Mouse (Mus musculus): ENCODE data around the gene Car3. TPM values are rescaled to one million over a fixed set of nuclear protein-coding genes. Genes with fewer than 3 reads are reported as not detected.
A peak's percentile ranks its signal among the peaks of the same experiment; 100 is the strongest.

Gene Car3
- total RNA-seq, 2 experiments from 2014 or later: 3.8 TPM; not detected in 1

- ATAC-seq (replicated peaks; ENCODE audit: low FRiP score, poor library complexity, severe bottlenecking): no peak
Observed at GRCm38 (mm10) chr3:14871386-14871785, 8.1 kb downstream of the Car3 start.

GRCm38 (mm10) chr3:14874402-14875040 lies 11.2 kb downstream of the Car3 start:
- ATAC-seq (replicated peaks; ENCODE audit: low FRiP score, poor library complexity, severe bottlenecking): no peak

- ATAC-seq (replicated peaks; ENCODE audit: low FRiP score, poor library complexity, severe bottlenecking): no peak
Observed at GRCm38 (mm10) chr3:14876325-14876918, 13.1 kb downstream of the Car3 start.

DNA sequence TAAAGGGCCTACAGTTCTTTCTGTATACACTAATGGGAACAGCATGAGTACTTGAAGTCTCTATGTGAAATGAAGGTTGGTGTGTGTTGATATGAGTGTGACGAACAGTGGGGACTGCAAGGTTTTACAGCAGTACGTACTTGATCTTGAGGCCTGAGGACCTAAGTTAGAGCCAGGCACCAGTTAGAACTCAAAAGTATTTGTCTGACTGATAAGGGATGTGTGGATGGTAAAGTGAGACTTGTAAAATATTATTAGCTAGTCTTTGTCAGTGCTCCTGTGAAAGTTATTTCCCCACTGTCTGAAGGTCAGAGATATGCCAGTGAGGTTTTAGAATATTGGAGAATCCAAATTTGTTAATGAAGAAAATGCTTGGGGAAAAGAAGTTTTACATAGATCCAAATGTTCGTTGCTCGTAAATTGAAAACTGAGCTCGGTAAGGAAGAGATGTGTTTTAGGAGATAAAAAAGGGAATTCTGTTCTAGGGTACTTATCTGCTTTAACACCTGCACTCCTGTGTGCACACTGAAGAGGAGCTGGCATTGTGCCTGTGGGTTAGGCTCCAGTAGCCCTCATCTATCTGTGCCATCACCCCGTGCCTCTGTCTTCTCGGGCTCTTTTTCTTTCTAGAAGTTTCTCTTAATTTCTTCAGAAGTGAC lies 14.1 kb downstream of the Car3 start:
- ATAC-seq (replicated peaks; ENCODE audit: low FRiP score, poor library complexity, severe bottlenecking): peak; percentile 72

DNA sequence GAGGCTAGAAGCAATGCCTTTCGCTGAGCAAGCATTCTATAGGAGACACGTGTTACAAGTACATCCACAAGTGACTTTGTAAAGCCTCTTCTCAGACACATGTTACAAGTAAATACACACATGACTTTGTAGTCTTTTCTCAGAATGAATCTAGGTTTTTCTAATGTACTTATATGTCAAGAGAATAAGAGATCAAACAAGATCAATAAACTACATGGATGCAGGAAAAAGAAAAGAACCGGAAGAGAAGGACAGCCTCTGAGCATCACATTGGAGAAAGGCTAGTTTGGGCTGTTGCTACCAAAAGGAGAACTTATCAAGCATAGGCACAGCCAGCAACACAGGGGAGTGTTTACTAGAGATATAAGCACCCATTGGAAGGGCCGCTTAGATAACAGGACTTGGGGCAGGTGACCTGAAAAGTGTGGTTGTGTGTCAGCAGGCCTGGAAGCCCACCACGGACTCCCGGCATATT lies 15.5 kb downstream of the Car3 start:
- peak; percentile 70 for ATAC-seq (replicated peaks; ENCODE audit: low FRiP score, poor library complexity, severe bottlenecking)

- ATAC-seq (replicated peaks; ENCODE audit: low FRiP score, poor library complexity, severe bottlenecking): no peak
Observed at GRCm38 (mm10) chr3:14879293-14879692, 16.0 kb downstream of the Car3 start.

DNA sequence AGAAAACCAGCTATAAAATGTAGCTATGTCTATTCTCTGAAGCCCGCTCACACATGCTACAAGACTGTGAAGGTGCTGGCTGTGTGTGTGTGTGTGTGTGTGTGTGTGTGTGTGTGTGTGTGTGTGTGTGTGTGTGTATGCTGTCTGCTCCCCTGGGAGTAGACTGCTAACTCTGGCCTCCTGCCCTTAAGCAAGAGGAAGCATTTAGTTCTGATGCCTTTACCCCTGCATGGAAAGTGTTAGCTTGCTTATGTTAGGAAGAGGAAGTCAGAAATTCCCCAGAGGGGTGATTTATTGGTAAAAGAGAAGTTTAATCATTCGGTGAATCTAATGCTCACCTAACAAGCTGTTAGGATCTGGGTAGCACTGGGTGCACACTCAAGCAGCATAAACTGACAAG lies 17.0 kb downstream of the Car3 start:
- no peak for ATAC-seq (replicated peaks; ENCODE audit: low FRiP score, poor library complexity, severe bottlenecking)

- no peak for ATAC-seq (replicated peaks; ENCODE audit: low FRiP score, poor library complexity, severe bottlenecking)
Observed at GRCm38 (mm10) chr3:14882005-14882404, 18.7 kb downstream of the Car3 start.

DNA sequence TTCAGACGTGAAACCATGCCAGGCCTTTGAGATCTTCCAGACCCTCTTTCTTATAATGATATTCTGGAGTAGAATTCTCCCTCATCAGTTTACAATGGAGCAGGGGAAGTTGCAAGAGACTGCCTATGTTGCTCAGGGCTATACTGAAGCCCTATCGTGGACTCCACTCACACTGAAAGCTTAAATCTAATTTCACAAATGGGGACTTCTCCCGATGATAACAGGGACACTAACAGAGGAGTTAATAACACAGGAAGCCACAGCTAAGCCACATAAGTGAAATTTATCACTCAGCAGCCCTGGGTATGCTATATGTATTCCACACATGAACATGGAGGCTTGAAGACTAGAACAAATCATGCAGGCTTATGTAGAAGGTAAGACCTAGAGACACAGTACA lies 19.4 kb downstream of the Car3 start:
- ATAC-seq (replicated peaks; ENCODE audit: low FRiP score, poor library complexity, severe bottlenecking): no peak

DNA sequence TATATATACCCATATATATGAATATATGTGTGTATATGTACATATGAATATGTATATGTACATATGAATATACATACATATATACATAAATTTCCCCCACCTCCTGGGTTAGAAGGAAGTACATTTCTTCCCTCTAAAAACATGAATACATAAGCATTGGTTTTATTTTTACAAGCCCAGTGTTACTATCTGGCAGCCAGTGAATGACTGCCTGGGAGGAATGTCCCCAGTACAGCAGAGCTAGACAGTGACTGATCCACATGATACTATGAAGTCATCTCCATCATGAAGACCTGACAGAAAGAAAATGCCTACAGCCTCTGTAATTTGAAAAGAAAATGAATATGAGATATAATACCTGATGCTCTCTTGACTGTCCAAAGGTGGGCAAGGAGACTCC lies 21.5 kb downstream of the Car3 start:
- no peak for ATAC-seq (replicated peaks; ENCODE audit: low FRiP score, poor library complexity, severe bottlenecking)

GRCm38 (mm10) chr3:14886102-14887098 lies 23.1 kb downstream of the Car3 start, which contains the start of gene Car2:
TSS of gene Car2 (plus strand) at chr3:14886273.
- peak; percentile 76 for ATAC-seq (replicated peaks; ENCODE audit: low FRiP score, poor library complexity, severe bottlenecking)

DNA sequence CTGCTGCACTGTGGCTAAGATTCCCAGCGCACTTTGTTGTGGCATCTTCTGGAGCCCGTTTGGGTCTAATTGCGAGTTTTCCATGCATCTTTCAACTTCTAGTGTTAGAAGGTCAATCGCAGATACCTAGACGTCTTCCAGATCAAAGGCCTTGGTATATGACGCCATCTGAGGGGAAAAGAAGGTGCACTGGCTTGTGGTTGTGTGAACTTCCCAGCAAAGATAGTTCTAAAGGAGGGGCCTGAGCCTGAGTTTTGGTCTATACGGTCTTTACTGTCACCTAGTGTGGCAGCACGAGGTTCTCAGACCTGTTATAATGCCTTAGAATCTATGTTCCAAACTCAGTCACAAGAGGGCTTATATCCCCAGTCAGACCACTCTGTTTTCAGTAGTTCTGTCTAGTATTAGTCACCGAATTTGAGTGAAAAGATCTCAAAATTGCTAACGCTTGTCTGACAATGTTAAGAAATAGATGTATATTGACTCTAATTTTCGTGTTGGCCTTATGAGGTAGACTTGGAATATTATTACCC lies 23.9 kb downstream of the Car3 start:
- ATAC-seq (replicated peaks; ENCODE audit: low FRiP score, poor library complexity, severe bottlenecking): 0 out of 2 replicates have a peak, but pooled peaks have one; percentile 2

- peak; percentile 27 for ATAC-seq (replicated peaks; ENCODE audit: low FRiP score, poor library complexity, severe bottlenecking)
Observed at GRCm38 (mm10) chr3:14887686-14888295, 24.5 kb downstream of the Car3 start.

DNA sequence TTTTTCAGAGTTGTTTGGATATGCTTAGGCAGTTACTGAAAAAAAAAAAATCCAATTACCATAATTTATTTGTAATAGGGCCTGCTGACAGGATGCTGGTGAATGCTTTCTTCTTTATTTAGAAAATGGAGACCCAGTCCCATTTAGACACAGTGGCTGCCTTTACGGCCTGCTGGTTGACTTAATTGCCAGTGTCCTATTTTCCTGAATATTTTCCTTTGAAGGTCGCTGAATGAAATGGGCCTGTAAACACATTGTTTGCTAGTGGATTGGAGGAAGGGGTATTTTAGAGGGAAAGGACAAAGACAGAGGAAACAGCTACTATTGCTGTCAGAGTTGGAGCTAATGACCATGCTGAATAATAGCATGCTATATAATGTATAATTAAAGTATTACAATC lies 25.2 kb downstream of the Car3 start:
- no peak for ATAC-seq (replicated peaks; ENCODE audit: low FRiP score, poor library complexity, severe bottlenecking)

DNA sequence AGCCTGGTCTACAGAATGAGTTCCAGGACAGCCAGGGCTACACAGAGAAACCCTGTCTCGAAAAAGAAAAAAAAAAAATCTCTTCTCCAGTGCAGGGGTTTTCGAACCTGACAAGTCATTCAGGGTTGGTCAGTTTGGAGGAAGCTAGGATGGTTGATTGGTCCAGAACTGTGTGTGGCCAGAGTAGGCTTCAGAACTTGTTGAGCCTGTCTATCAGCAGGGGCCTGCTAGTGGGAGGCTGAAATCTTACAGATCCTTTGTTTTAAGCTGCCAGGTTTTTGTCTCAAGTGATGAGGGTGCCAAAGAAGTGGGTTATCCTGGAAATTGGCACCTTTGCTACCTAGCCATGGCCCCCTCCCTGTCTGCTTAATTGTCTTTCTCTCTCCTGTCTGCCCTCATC lies 25.8 kb downstream of the Car3 start:
- ATAC-seq (replicated peaks; ENCODE audit: low FRiP score, poor library complexity, severe bottlenecking): 0 out of 2 replicates have a peak, but pooled peaks have one; percentile 25

DNA sequence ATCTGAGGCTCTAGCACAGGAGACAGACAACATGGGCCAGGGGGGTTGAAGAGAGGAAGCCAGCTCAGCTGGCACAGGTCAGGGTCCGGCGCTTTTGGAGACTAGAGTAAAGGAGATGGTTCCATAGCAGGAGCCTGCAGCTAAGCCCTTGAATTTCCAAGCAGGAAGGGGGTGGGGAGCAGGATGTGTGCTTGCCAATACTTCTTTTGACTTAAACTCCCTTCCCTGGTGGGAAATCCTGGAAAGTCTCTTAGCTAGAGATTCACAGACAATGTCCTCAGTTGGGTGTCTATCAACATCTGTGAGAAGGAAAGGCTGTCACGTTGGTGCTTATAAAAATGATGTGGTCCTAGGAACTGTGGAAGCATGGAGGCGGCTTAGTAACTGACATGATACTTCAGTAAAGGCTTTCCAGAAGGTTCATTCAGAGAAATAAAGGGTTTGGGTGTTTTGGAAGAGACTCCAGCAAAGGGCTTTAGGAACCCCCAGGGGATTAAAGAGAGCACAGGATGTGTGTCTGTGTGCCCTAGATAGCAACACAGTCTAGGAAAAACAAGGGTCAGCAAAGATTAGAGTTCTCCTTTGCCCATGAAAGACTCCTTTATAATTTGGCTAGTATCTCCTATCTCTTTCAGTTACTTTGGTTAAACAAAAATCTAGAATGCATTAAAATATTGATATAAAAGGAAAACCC lies 26.6 kb downstream of the Car3 start:
- no peak for ATAC-seq (replicated peaks; ENCODE audit: low FRiP score, poor library complexity, severe bottlenecking)

DNA sequence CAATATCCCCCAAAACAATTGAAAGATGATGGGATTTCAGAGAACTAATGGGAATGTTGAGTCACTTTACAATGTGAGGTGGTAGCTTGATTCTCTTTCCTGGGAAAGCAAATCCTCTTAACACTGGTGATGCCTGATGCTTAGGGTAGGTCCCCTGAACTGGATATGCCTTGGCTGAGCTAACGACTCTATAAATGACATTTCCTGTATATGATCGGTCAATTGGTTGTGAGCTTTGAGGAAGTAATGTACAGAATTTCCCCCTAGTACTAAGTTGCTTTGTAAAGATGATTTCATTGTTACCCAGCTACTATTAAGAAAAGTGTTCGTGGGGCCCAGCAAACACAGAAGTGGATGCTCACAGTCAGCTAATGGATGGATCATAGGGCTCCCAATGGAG lies 29.7 kb downstream of the Car3 start:
- no peak for ATAC-seq (replicated peaks; ENCODE audit: low FRiP score, poor library complexity, severe bottlenecking)

GRCm38 (mm10) chr3:14893700-14894099 lies 30.4 kb downstream of the Car3 start:
- ATAC-seq (replicated peaks; ENCODE audit: low FRiP score, poor library complexity, severe bottlenecking): no peak

- no peak for ATAC-seq (replicated peaks; ENCODE audit: low FRiP score, poor library complexity, severe bottlenecking)
Observed at GRCm38 (mm10) chr3:14895333-14895732, 32.0 kb downstream of the Car3 start.
